Mouse (Mus musculus): ENCODE results near the gene Ppp2r5b. TPM values are rescaled to one million over a fixed set of nuclear protein-coding genes. Genes with fewer than 3 reads are reported as not detected.
A peak's percentile ranks its signal among the peaks of the same experiment; 100 is the strongest.

The Ppp2r5b gene
- total and polyA plus RNA-seq, 2 experiments: 3.2 to 14.5 TPM

DNA sequence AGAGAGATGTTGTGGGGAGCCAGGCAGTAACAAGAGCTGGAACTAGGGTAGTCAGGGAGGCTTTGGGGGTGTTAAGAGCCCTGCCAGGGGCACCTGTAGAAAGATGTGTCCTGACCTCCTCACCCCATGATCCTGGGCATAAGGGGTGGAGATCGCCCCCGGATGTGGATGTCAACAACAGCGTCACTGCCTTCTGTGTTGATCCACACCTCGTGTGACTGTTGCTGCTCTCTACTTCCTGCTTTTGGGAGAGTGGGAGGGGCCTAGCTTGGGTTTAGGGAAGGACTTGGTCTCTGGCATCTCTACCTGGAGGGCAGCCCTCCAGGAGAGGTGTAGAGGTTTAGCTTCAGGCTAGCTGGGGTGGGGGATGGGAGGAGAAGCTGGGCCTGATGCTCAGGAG is 6.6 kb upstream of the Ppp2r5b start:
- Histone ChIP-seq H3K4me1 (ENCODE audit: control insufficient read depth, insufficient read depth, low read length) (peaks cover 6% of the 10 kb centered on the region; the same call in 1 of the 2 replicates), H3K36me3 (ENCODE audit: control insufficient read depth, insufficient read depth, low read length) (peaks cover 5% of the 10 kb centered on the region; the same call in 1 of the 2 replicates), H3K27ac (replicated peaks; ENCODE audit: insufficient read depth, low read depth, low read length) (peak overlapping the region; percentile 51), H3K9ac (ENCODE audit: low read depth, low read length) (peak overlapping the region; percentile 81), H3K4me3 (ENCODE audit: insufficient read depth, low read depth, low read length) (peak overlapping the region; percentile 69), H3K79me2 (ENCODE audit: control insufficient read depth, insufficient read depth, low read length) (0 out of 2 replicates have a peak, but pooled peaks cover 4% of the 10 kb centered on the region), H3K27me3 (ENCODE audit: control insufficient read depth, insufficient read depth, low read length) (no peaks in the 10 kb centered on the region)
- 1% methylated on average over 4 of the region's 4 CpGs for WGBS
- no peak for TF ChIP-seq CTCF (IDR thresholded peaks at IDR 0.05; ENCODE audit: low read depth, low read length)
- TF ChIP-seq POLR2A (IDR thresholded peaks at IDR 0.05; ENCODE audit: extremely low read depth, insufficient read depth, low read length): no peak
- peak; percentile 70 for DNase-seq (ENCODE audit: extremely low read depth, low read depth, low spot score)

- peak within 1 kb of the TSS; percentile 81 for H3K9ac ChIP-seq (ENCODE audit: low read depth, low read length)
- peak within 1 kb of the TSS; percentile 51 for H3K27ac ChIP-seq (replicated peaks; ENCODE audit: insufficient read depth, low read depth, low read length)
- WGBS: under 1% methylated on average over 55 of the region's 55 CpGs
- H3K27me3 ChIP-seq (ENCODE audit: control insufficient read depth, insufficient read depth, low read length): no peaks in the 10 kb centered on the region
- H3K36me3 ChIP-seq (ENCODE audit: control insufficient read depth, insufficient read depth, low read length): no peaks in the 10 kb centered on the region; the same call in 1 of the 2 replicates
- H3K79me2 ChIP-seq (ENCODE audit: control insufficient read depth, insufficient read depth, low read length): 0 out of 2 replicates have a peak, but pooled peaks cover 4% of the 10 kb centered on the region
- TF ChIP-seq POLR2A (IDR thresholded peaks at IDR 0.05; ENCODE audit: extremely low read depth, insufficient read depth, low read length): peak; percentile 90
- TF ChIP-seq CTCF (IDR thresholded peaks at IDR 0.05; ENCODE audit: low read depth, low read length): no peak
- DNase-seq (ENCODE audit: extremely low read depth, low read depth, low spot score): peak; percentile 99
- H3K4me3 ChIP-seq (ENCODE audit: insufficient read depth, low read depth, low read length): peak within 1 kb of the TSS; percentile 69
- peaks cover 7% of the 10 kb centered on the region; the same call in 1 of the 2 replicates for H3K4me1 ChIP-seq (ENCODE audit: control insufficient read depth, insufficient read depth, low read length)
Observed at GRCm38 (mm10) chr19:6241274-6242107, 5.8 kb upstream of the Ppp2r5b start, which contains the start of gene Atg2a. Atg2a (plus strand) TSS chr19:6241668.

- H3K9ac ChIP-seq (ENCODE audit: low read depth, low read length): no peak overlapping the region
- TF ChIP-seq CTCF (IDR thresholded peaks at IDR 0.05; ENCODE audit: low read depth, low read length) (no peak), POLR2A (IDR thresholded peaks at IDR 0.05; ENCODE audit: extremely low read depth, insufficient read depth, low read length) (no peak)
- H3K27me3 ChIP-seq (ENCODE audit: control insufficient read depth, insufficient read depth, low read length): no peaks in the 10 kb centered on the region
- no peak overlapping the region for H3K27ac ChIP-seq (replicated peaks; ENCODE audit: insufficient read depth, low read depth, low read length)
- peaks cover 9% of the 10 kb centered on the region; the same call in 1 of the 2 replicates for H3K4me1 ChIP-seq (ENCODE audit: control insufficient read depth, insufficient read depth, low read length)
- 0 out of 2 replicates have a peak, but pooled peaks cover 4% of the 10 kb centered on the region for H3K79me2 ChIP-seq (ENCODE audit: control insufficient read depth, insufficient read depth, low read length)
- 40% methylated on average over 5 of the region's 5 CpGs for whole genome bisulfite sequencing
- DNase-seq (ENCODE audit: extremely low read depth, low read depth, low spot score): no peak
- no peak overlapping the region for H3K4me3 ChIP-seq (ENCODE audit: insufficient read depth, low read depth, low read length)
- no peaks in the 10 kb centered on the region for H3K36me3 ChIP-seq (ENCODE audit: control insufficient read depth, insufficient read depth, low read length)
Observed at GRCm38 (mm10) chr19:6240725-6241124, 5.1 kb upstream of the Ppp2r5b start.

DNA sequence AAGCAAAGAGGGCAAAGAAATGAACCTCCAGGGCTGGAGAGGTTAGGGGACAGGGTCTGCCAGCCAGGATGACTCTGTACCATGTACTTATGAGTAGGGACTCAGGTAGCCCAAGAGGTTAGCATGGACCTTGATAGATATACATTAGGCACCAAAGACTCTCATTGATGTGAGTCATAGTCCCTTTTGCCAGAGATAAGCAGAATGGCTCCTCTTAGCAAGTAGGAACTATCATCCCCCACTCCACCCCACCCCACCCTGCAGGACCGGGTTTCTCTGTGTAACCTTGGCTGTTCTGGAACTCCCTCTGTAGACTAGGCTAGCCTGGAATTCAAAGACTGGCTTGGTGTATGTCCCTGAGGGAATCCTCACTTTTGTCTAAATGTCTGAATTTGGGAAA is 4.5 kb upstream of the Ppp2r5b start:
- no peak for TF ChIP-seq CTCF (IDR thresholded peaks at IDR 0.05; ENCODE audit: low read depth, low read length)
- no peak for TF ChIP-seq POLR2A (IDR thresholded peaks at IDR 0.05; ENCODE audit: extremely low read depth, insufficient read depth, low read length)
- Histone ChIP-seq H3K4me3 (ENCODE audit: insufficient read depth, low read depth, low read length) (no peak overlapping the region), H3K36me3 (ENCODE audit: control insufficient read depth, insufficient read depth, low read length) (no peaks in the 10 kb centered on the region), H3K27ac (replicated peaks; ENCODE audit: insufficient read depth, low read depth, low read length) (no peak overlapping the region), H3K4me1 (ENCODE audit: control insufficient read depth, insufficient read depth, low read length) (peaks cover 12% of the 10 kb centered on the region), H3K27me3 (ENCODE audit: control insufficient read depth, insufficient read depth, low read length) (no peaks in the 10 kb centered on the region), H3K79me2 (ENCODE audit: control insufficient read depth, insufficient read depth, low read length) (peaks cover 8% of the 10 kb centered on the region; the same call in 1 of the 2 replicates), H3K9ac (ENCODE audit: low read depth, low read length) (no peak overlapping the region)
- no peak for DNase-seq (ENCODE audit: extremely low read depth, low read depth, low spot score)
- 57% methylated on average over 1 of the region's 1 CpGs for WGBS

DNA sequence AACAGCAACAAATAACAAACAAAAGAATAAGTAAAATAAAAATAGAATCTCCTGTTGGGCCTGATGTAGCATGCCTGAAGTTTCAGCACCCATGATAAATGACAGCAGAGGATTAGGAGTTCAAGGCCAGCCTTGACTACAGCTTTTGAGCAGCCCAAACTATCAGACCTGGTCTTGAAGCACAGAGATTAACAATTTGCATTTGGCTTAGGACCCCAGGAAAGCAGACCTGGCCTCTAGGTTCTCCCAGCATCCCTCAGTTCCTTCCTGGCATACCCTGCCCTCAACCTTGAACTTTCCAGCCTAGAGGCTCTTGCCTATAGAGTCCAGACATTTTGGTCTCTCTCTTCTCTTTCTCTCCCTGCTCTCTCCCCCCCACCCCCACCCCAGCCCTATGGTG is 3.1 kb upstream of the Ppp2r5b start:
- no peak overlapping the region for H3K27ac ChIP-seq (replicated peaks; ENCODE audit: insufficient read depth, low read depth, low read length)
- no peak overlapping the region for H3K4me3 ChIP-seq (ENCODE audit: insufficient read depth, low read depth, low read length)
- no peak for DNase-seq (ENCODE audit: extremely low read depth, low read depth, low spot score)
- H3K79me2 ChIP-seq (ENCODE audit: control insufficient read depth, insufficient read depth, low read length): peaks cover 8% of the 10 kb centered on the region; the same call in 1 of the 2 replicates
- H3K27me3 ChIP-seq (ENCODE audit: control insufficient read depth, insufficient read depth, low read length): no peaks in the 10 kb centered on the region
- TF ChIP-seq CTCF (IDR thresholded peaks at IDR 0.05; ENCODE audit: low read depth, low read length) (no peak), POLR2A (IDR thresholded peaks at IDR 0.05; ENCODE audit: extremely low read depth, insufficient read depth, low read length) (no peak)
- no peaks in the 10 kb centered on the region for H3K36me3 ChIP-seq (ENCODE audit: control insufficient read depth, insufficient read depth, low read length)
- no peak overlapping the region for H3K9ac ChIP-seq (ENCODE audit: low read depth, low read length)
- peaks cover 21% of the 10 kb centered on the region for H3K4me1 ChIP-seq (ENCODE audit: control insufficient read depth, insufficient read depth, low read length)
